Mouse (Mus musculus): ENCODE measurements around the gene Cdca3.

Gene Cdca3

GRCm38 (mm10) chr6:124879390-124879789, 50.0 kb downstream of the Cdca3 start:
- no peak for DNase-seq

- DNase-seq, result no peak
These were observed 52.5 kb downstream of the Cdca3 start for GRCm38 (mm10) chr6:124881821-124882220.
